Mouse (Mus musculus) layer of hippocampus, adult 8-10 months (tissue): ENCODE data around the gene Ubac1. TPM values are rescaled to one million over a fixed set of nuclear protein-coding genes. Genes with fewer than 3 reads are reported as not detected.

Source experiments
- DNase-seq, 2 experiments: peaks; one replicate each; pipeline ENCODE4 v3.0.0; 2022; ENCODE audit warnings: low spot score in 2 of 2
- total RNA-seq, 4 experiments: library from RNA; stranded (reverse); gene quantifications; 2 replicates each; pipeline ENCODE4 v1.2.4; 2022

Ubac1 gene
- total RNA-seq, 4 experiments from 2014 or later: 46.4 to 57.2 (median 52.6) TPM

GRCm38 (mm10) chr2:26024138-26025075, 2.9 kb upstream of the Ubac1 start:
- DNase-seq: peak in 1 of 2 experiments; percentile 28

- no peak for DNase-seq
Observed at GRCm38 (mm10) chr2:26022626-26023025, 1.1 kb upstream of the Ubac1 start.

GRCm38 (mm10) chr2:26022258-26022565, 665 bp upstream of the Ubac1 start:
- DNase-seq: no peak

- DNase-seq: peak; percentile 28 to 40
Observed at GRCm38 (mm10) chr2:26020714-26021560, 610 bp downstream of the Ubac1 start.

GRCm38 (mm10) chr2:26019923-26020322, 1.6 kb downstream of the Ubac1 start:
- DNase-seq: no peak

- no peak for DNase-seq
Observed at GRCm38 (mm10) chr2:26017326-26017725, 4.2 kb downstream of the Ubac1 start.

- no peak for DNase-seq
Observed at GRCm38 (mm10) chr2:26013674-26014073, 7.9 kb downstream of the Ubac1 start.

- DNase-seq: no peak
Observed at GRCm38 (mm10) chr2:26011420-26011819, 10.1 kb downstream of the Ubac1 start.

- DNase-seq: no peak
Observed at GRCm38 (mm10) chr2:26002001-26002400, 19.5 kb downstream of the Ubac1 start.

GRCm38 (mm10) chr2:26001136-26001535, 20.4 kb downstream of the Ubac1 start:
- no peak for DNase-seq

GRCm38 (mm10) chr2:25997716-25998115, 23.8 kb downstream of the Ubac1 start:
- DNase-seq: no peak

- no peak for DNase-seq
Observed at GRCm38 (mm10) chr2:25994791-25995190, 26.8 kb downstream of the Ubac1 start.

- no peak for DNase-seq
Observed at GRCm38 (mm10) chr2:25992285-25992684, 29.3 kb downstream of the Ubac1 start.

- no peak for DNase-seq
Observed at GRCm38 (mm10) chr2:25989651-25990050, 31.9 kb downstream of the Ubac1 start.

GRCm38 (mm10) chr2:25987817-25988216, 33.7 kb downstream of the Ubac1 start:
- DNase-seq: no peak

GRCm38 (mm10) chr2:25986601-25987000, 34.9 kb downstream of the Ubac1 start:
- DNase-seq: no peak

- peak; percentile 99 for DNase-seq
Observed at GRCm38 (mm10) chr2:25983159-25983907, 38.2 kb downstream of the Ubac1 start, which contains the start of gene Camsap1. Gene Camsap1 (minus strand): TSS chr2:25983282.

- peak in 1 of 2 experiments; percentile 17 for DNase-seq
Observed at GRCm38 (mm10) chr2:25982426-25983091, 39.0 kb downstream of the Ubac1 start.

GRCm38 (mm10) chr2:25982052-25982425, 39.5 kb downstream of the Ubac1 start:
- DNase-seq: peak; percentile 37 to 38

GRCm38 (mm10) chr2:25978997-25979396, 42.5 kb downstream of the Ubac1 start:
- DNase-seq: no peak
